Mouse (Mus musculus) kidney, adult 18-20 months (tissue): ENCODE data around the gene Klhl29.

Experiments used
- DNase-seq: peaks from one replicate; pipeline ENCODE4 v3.0.0; 2021

Klhl29 gene

GRCm38 (mm10) chr12:5292316-5292715 lies 83.2 kb downstream of the Klhl29 start:
- DNase-seq = no peak

- no peak for DNase-seq
Observed at GRCm38 (mm10) chr12:5285579-5285978, 89.9 kb downstream of the Klhl29 start.

- DNase-seq = peak; percentile 72
Observed at GRCm38 (mm10) chr12:5284961-5285360, 90.5 kb downstream of the Klhl29 start.

- DNase-seq = no peak
Observed at GRCm38 (mm10) chr12:5283654-5284053, 91.8 kb downstream of the Klhl29 start.

- DNase-seq = no peak
Observed at GRCm38 (mm10) chr12:5282611-5283010, 92.9 kb downstream of the Klhl29 start.

GRCm38 (mm10) chr12:5279873-5280272 lies 95.6 kb downstream of the Klhl29 start:
- DNase-seq = no peak

GRCm38 (mm10) chr12:5277028-5277427 lies 98.5 kb downstream of the Klhl29 start:
- DNase-seq = peak; percentile 78

- no peak for DNase-seq
Observed at GRCm38 (mm10) chr12:5275507-5275936, 100.0 kb downstream of the Klhl29 start.

GRCm38 (mm10) chr12:5274519-5274944 lies 101.0 kb downstream of the Klhl29 start:
- DNase-seq = no peak

GRCm38 (mm10) chr12:5273316-5274047 lies 102.0 kb downstream of the Klhl29 start:
- no peak for DNase-seq

GRCm38 (mm10) chr12:5270527-5270926 lies 105.0 kb downstream of the Klhl29 start:
- no peak for DNase-seq

GRCm38 (mm10) chr12:5269936-5270335 lies 105.5 kb downstream of the Klhl29 start:
- no peak for DNase-seq

GRCm38 (mm10) chr12:5269061-5269460 lies 106.4 kb downstream of the Klhl29 start:
- no peak for DNase-seq

GRCm38 (mm10) chr12:5268188-5268612 lies 107.3 kb downstream of the Klhl29 start:
- no peak for DNase-seq

- no peak for DNase-seq
Observed at GRCm38 (mm10) chr12:5267271-5268187, 108.0 kb downstream of the Klhl29 start.

GRCm38 (mm10) chr12:5266773-5267172 lies 108.7 kb downstream of the Klhl29 start:
- DNase-seq = no peak

- DNase-seq = no peak
Observed at GRCm38 (mm10) chr12:5261476-5261875, 114.0 kb downstream of the Klhl29 start.

GRCm38 (mm10) chr12:5258779-5259178 lies 116.7 kb downstream of the Klhl29 start:
- DNase-seq = no peak

- no peak for DNase-seq
Observed at GRCm38 (mm10) chr12:5257174-5257573, 118.3 kb downstream of the Klhl29 start.

- DNase-seq = no peak
Observed at GRCm38 (mm10) chr12:5255079-5255478, 120.4 kb downstream of the Klhl29 start.

- DNase-seq = no peak
Observed at GRCm38 (mm10) chr12:5254246-5254982, 121.1 kb downstream of the Klhl29 start.

- no peak for DNase-seq
Observed at GRCm38 (mm10) chr12:5253289-5254005, 122.0 kb downstream of the Klhl29 start.
